Mouse (Mus musculus): ENCODE results near the gene Gm28036. TPM values are rescaled to one million over a fixed set of nuclear protein-coding genes. Genes with fewer than 3 reads are reported as not detected.
A peak's percentile ranks its signal among the peaks of the same experiment; 100 is the strongest.
"Not testable (repeated sequence)": the region's sequence is repeated elsewhere in the genome, so short reads cannot be mapped to it uniquely, and the experiment has no call there.

Gm28036 gene
- total RNA-seq (2017): 34.1 and 36.1 TPM in 2 replicates

GRCm38 (mm10) chr2:156126992-156127391 lies at the start of gene Gm28036:
Gm28036 (minus strand) TSS chr2:156127092.
- ATAC-seq (ENCODE audit: extremely low read depth, insufficient number of reproducible peaks, low FRiP score, poor library complexity, severe bottlenecking): no peak

- ATAC-seq (ENCODE audit: extremely low read depth, insufficient number of reproducible peaks, low FRiP score, poor library complexity, severe bottlenecking): no peak
Observed at GRCm38 (mm10) chr2:156166557-156166956, 39.7 kb upstream of the Gm28036 start.

GRCm38 (mm10) chr2:156165478-156165877 lies 38.6 kb upstream of the Gm28036 start:
- ATAC-seq (ENCODE audit: extremely low read depth, insufficient number of reproducible peaks, low FRiP score, poor library complexity, severe bottlenecking): no peak

GRCm38 (mm10) chr2:156151538-156151937 lies 24.6 kb upstream of the Gm28036 start:
- ATAC-seq (ENCODE audit: extremely low read depth, insufficient number of reproducible peaks, low FRiP score, poor library complexity, severe bottlenecking): no peak

GRCm38 (mm10) chr2:156147316-156147915 lies 20.5 kb upstream of the Gm28036 start:
- ATAC-seq (ENCODE audit: extremely low read depth, insufficient number of reproducible peaks, low FRiP score, poor library complexity, severe bottlenecking): no peak

GRCm38 (mm10) chr2:156146272-156146989 lies 19.5 kb upstream of the Gm28036 start:
- ATAC-seq (ENCODE audit: extremely low read depth, insufficient number of reproducible peaks, low FRiP score, poor library complexity, severe bottlenecking): no peak

GRCm38 (mm10) chr2:156145486-156146130 lies 18.7 kb upstream of the Gm28036 start:
- ATAC-seq (ENCODE audit: extremely low read depth, insufficient number of reproducible peaks, low FRiP score, poor library complexity, severe bottlenecking): no peak

GRCm38 (mm10) chr2:156143953-156144724 lies 17.2 kb upstream of the Gm28036 start, which contains the start of the genes Romo1 and Nfs1:
Romo1 (plus strand) TSS chr2:156144039.
Nfs1 (minus strand) TSS chr2:156144186.
- peak; percentile 91 for ATAC-seq (ENCODE audit: extremely low read depth, insufficient number of reproducible peaks, low FRiP score, poor library complexity, severe bottlenecking)

GRCm38 (mm10) chr2:156143367-156143766 lies 16.5 kb upstream of the Gm28036 start:
- ATAC-seq (ENCODE audit: extremely low read depth, insufficient number of reproducible peaks, low FRiP score, poor library complexity, severe bottlenecking): no peak

- ATAC-seq (ENCODE audit: extremely low read depth, insufficient number of reproducible peaks, low FRiP score, poor library complexity, severe bottlenecking): no peak
Observed at GRCm38 (mm10) chr2:156142820-156143219, 15.9 kb upstream of the Gm28036 start.

GRCm38 (mm10) chr2:156135695-156136094 lies 8.8 kb upstream of the Gm28036 start:
- no peak for ATAC-seq (ENCODE audit: extremely low read depth, insufficient number of reproducible peaks, low FRiP score, poor library complexity, severe bottlenecking)

GRCm38 (mm10) chr2:156134161-156134560 lies 7.3 kb upstream of the Gm28036 start:
- ATAC-seq (ENCODE audit: extremely low read depth, insufficient number of reproducible peaks, low FRiP score, poor library complexity, severe bottlenecking): no peak

GRCm38 (mm10) chr2:156123731-156124130 lies 3.2 kb downstream of the Gm28036 start:
- no peak for ATAC-seq (ENCODE audit: extremely low read depth, insufficient number of reproducible peaks, low FRiP score, poor library complexity, severe bottlenecking)

- ATAC-seq (ENCODE audit: extremely low read depth, insufficient number of reproducible peaks, low FRiP score, poor library complexity, severe bottlenecking): no peak
Observed at GRCm38 (mm10) chr2:156119566-156119965, 7.3 kb downstream of the Gm28036 start.

GRCm38 (mm10) chr2:156112080-156112423 lies 14.8 kb downstream of the Gm28036 start:
- ATAC-seq (ENCODE audit: extremely low read depth, insufficient number of reproducible peaks, low FRiP score, poor library complexity, severe bottlenecking): not testable (repeated sequence)

GRCm38 (mm10) chr2:156111358-156112079 lies 15.4 kb downstream of the Gm28036 start, which contains the start of the genes Cpne1 and Rbm12:
Cpne1 (minus strand) TSS chr2:156111965.
Rbm12 (minus strand) TSS chr2:156111978.
- peak; percentile 95 for ATAC-seq (ENCODE audit: extremely low read depth, insufficient number of reproducible peaks, low FRiP score, poor library complexity, severe bottlenecking)

GRCm38 (mm10) chr2:156110627-156111357 lies 16.1 kb downstream of the Gm28036 start:
- no peak for ATAC-seq (ENCODE audit: extremely low read depth, insufficient number of reproducible peaks, low FRiP score, poor library complexity, severe bottlenecking)

- no peak for ATAC-seq (ENCODE audit: extremely low read depth, insufficient number of reproducible peaks, low FRiP score, poor library complexity, severe bottlenecking)
Observed at GRCm38 (mm10) chr2:156091926-156092325, 35.0 kb downstream of the Gm28036 start.
